ENCODE assay signal across 7 mouse cellular contexts in genomic region chr6:125166861-125167650, GRCm38 (mm10). TPM values are rescaled to one million over a fixed set of nuclear protein-coding genes. Genes with fewer than 3 reads are reported as not detected.
DNase-seq lines count a peak whose midpoint lies in the region; ATAC-seq and TF ChIP-seq lines count a peak whose summit lies in the region.

No protein-coding gene starts in this region.

- ATAC-seq in midbrain, embryonic 12.5 days (ENCODE audit: low FRiP score, low read depth) = peak; percentile 3; the same call in 1 of the 2 replicates
- no peak for ATAC-seq in activated CD4-positive, CD25-positive, alpha-beta regulatory T cell, adult 4 months

- peaks cover 72% of the 10 kb centered on the region for H3K36me3 ChIP-seq in C2C12 (ENCODE audit: control insufficient read depth, insufficient read depth)
- H3K36me3 ChIP-seq in heart, embryonic 10.5 days = peaks cover 74% of the 10 kb centered on the region
- H3K36me3 ChIP-seq in midbrain, embryonic 12.5 days = peaks cover 59% of the 10 kb centered on the region

- H3K4me2 ChIP-seq in midbrain, embryonic 12.5 days (replicated peaks) = peak overlapping the region; percentile 96

- peaks cover 26% of the 10 kb centered on the region for H3K79me3 ChIP-seq in C2C12 (ENCODE audit: low read depth)

- H3K9ac ChIP-seq in midbrain, embryonic 12.5 days (replicated peaks) = peak overlapping the region; percentile 97; the same call in 1 of the 2 replicates

- peaks cover 26% of the 10 kb centered on the region for H3K4me1 ChIP-seq in heart, embryonic 10.5 days
- H3K4me1 ChIP-seq in midbrain, embryonic 12.5 days = peaks cover 37% of the 10 kb centered on the region

- peak overlapping the region; percentile 42 for H3ac ChIP-seq in C2C12 (ENCODE audit: control insufficient read depth, insufficient read length, low read depth)

- peak overlapping the region; percentile 98 for H3K4me3 ChIP-seq in C2C12 (ENCODE audit: insufficient read depth, poor library complexity, severe bottlenecking)
- H3K4me3 ChIP-seq in heart, embryonic 10.5 days = peak overlapping the region; percentile 95
- peak overlapping the region; percentile 86; the same call in 1 of the 2 replicates for H3K4me3 ChIP-seq in midbrain, embryonic 12.5 days

- DNase-seq in ES-CJ7 (ENCODE audit: low read depth, low spot score) = peak; percentile 53
- DNase-seq in embryo, embryonic 9.5 days (ENCODE audit: extremely low spot score) = peak; percentile 67
- DNase-seq in heart, embryonic 10.5 days (ENCODE audit: low spot score) = peak; percentile 91
- DNase-seq in kidney, postnatal 14 days = peak; percentile 39

- 15% methylated on average over 10 of the region's 10 CpGs for WGBS in heart, embryonic 10.5 days
- WGBS in midbrain, embryonic 12.5 days = 15% methylated on average over 10 of the region's 10 CpGs

- TF ChIP-seq CTCF in C2C12 (IDR thresholded peaks at IDR 0.05; ENCODE audit: control insufficient read depth, insufficient read depth, insufficient read length) = no peak

- peaks cover 44% of the 10 kb centered on the region for H3K79me2 ChIP-seq in C2C12 (ENCODE audit: control insufficient read depth, insufficient read depth)

- peak overlapping the region; percentile 100 for H3K27ac ChIP-seq in heart, embryonic 10.5 days
- peak overlapping the region; percentile 95 for H3K27ac ChIP-seq in midbrain, embryonic 12.5 days (replicated peaks)

- H3K9me3 ChIP-seq in heart, embryonic 10.5 days = no peaks in the 10 kb centered on the region
- no peaks in the 10 kb centered on the region for H3K9me3 ChIP-seq in midbrain, embryonic 12.5 days

- no peaks in the 10 kb centered on the region for H3K27me3 ChIP-seq in C2C12 (ENCODE audit: control insufficient read depth, insufficient read depth, insufficient read length)
- H3K27me3 ChIP-seq in heart, embryonic 10.5 days (ENCODE audit: insufficient read depth, poor library complexity, severe bottlenecking) = no peaks in the 10 kb centered on the region
- H3K27me3 ChIP-seq in midbrain, embryonic 12.5 days = no peaks in the 10 kb centered on the region

TF ChIP-seq in C2C12, 6 proteins besides CTCF, POLR2A, EP300 and RAD21:
- TF ChIP-seq MYOD1 (IDR thresholded peaks at IDR 0.05; ENCODE audit: control insufficient read depth, insufficient read length, low read depth) = no peak
- TF ChIP-seq MAX (IDR thresholded peaks at IDR 0.05) = no peak
- TF ChIP-seq FOSL1 (IDR thresholded peaks at IDR 0.05; ENCODE audit: insufficient read depth, low read length, poor library complexity, severe bottlenecking) = no peak
- TF ChIP-seq MYOG (IDR thresholded peaks at IDR 0.05; ENCODE audit: control insufficient read depth, extremely low read depth, insufficient read length) = no peak
- TF ChIP-seq CEBPB (IDR thresholded peaks at IDR 0.05; ENCODE audit: low read depth) = no peak
- no peak for TF ChIP-seq USF1 (IDR thresholded peaks at IDR 0.05; ENCODE audit: low read depth)
TF ChIP-seq in C2C12: peak in this region for 0.

RNA-seq across cellular contexts. Expression of gene Gapdh, which starts 0.8 kb away (rescaled TPM):
- 7,334 TPM for polyA plus RNA-seq in C2C12 (2012; fragmentation: generic; extraction: Trizol)
- 3,676 and 4,272 TPM in 2 replicates for polyA plus RNA-seq in heart, embryonic 10.5 days (2016; fragmentation: Nextera tagmentation; extraction: Ambion mirVana)
- polyA plus RNA-seq in midbrain, embryonic 12.5 days (2016; fragmentation: Nextera tagmentation; extraction: Ambion mirVana) = 1,933 and 1,972 TPM in 2 replicates
- 100 to 1,000 TPM; 300 to 540 TPM for polyA plus RNA-seq in activated CD4-positive, CD25-positive, alpha-beta regulatory T cell, adult 4 months (2017; shearing (Covaris generic))

RNA-seq across cellular contexts. Expression of gene Iffo1, which starts 22.0 kb away (rescaled TPM):
- polyA plus RNA-seq in C2C12 (2012; fragmentation: generic; extraction: Trizol) = 18.4 TPM
- 11.7 and 11.9 TPM in 2 replicates for polyA plus RNA-seq in heart, embryonic 10.5 days (2016; fragmentation: Nextera tagmentation; extraction: Ambion mirVana)
- 18.7 and 18.8 TPM in 2 replicates for polyA plus RNA-seq in midbrain, embryonic 12.5 days (2016; fragmentation: Nextera tagmentation; extraction: Ambion mirVana)
- polyA plus RNA-seq in activated CD4-positive, CD25-positive, alpha-beta regulatory T cell, adult 4 months (2017; shearing (Covaris generic)) = 10 to 100 TPM in 1 of 2 experiments, 1 to 10 TPM in 1; 6.9 to 13.3 TPM

RNA-seq across cellular contexts. Expression of gene Ncapd2, which starts 24.4 kb away (rescaled TPM):
- 78.7 TPM for polyA plus RNA-seq in C2C12 (2012; fragmentation: generic; extraction: Trizol)
- 128 and 140 TPM in 2 replicates for polyA plus RNA-seq in heart, embryonic 10.5 days (2016; fragmentation: Nextera tagmentation; extraction: Ambion mirVana)
- 183 and 192 TPM in 2 replicates for polyA plus RNA-seq in midbrain, embryonic 12.5 days (2016; fragmentation: Nextera tagmentation; extraction: Ambion mirVana)
- polyA plus RNA-seq in activated CD4-positive, CD25-positive, alpha-beta regulatory T cell, adult 4 months (2017; shearing (Covaris generic)) = 10 to 100 TPM; 33.1 to 61.3 TPM

RNA-seq across cellular contexts. Expression of gene Mrpl51, which starts 24.5 kb away (rescaled TPM):
- 147 TPM for polyA plus RNA-seq in C2C12 (2012; fragmentation: generic; extraction: Trizol)
- 246 and 251 TPM in 2 replicates for polyA plus RNA-seq in heart, embryonic 10.5 days (2016; fragmentation: Nextera tagmentation; extraction: Ambion mirVana)
- polyA plus RNA-seq in midbrain, embryonic 12.5 days (2016; fragmentation: Nextera tagmentation; extraction: Ambion mirVana) = 165 and 172 TPM in 2 replicates
- polyA plus RNA-seq in activated CD4-positive, CD25-positive, alpha-beta regulatory T cell, adult 4 months (2017; shearing (Covaris generic)) = 10 to 100 TPM; 85.7 to 89.0 TPM

RNA-seq across cellular contexts. Expression of gene Nop2, which starts 35.3 kb away (rescaled TPM):
- polyA plus RNA-seq in C2C12 (2012; fragmentation: generic; extraction: Trizol) = 132 TPM
- 73.2 and 92.7 TPM in 2 replicates for polyA plus RNA-seq in heart, embryonic 10.5 days (2016; fragmentation: Nextera tagmentation; extraction: Ambion mirVana)
- 54.1 and 56.4 TPM in 2 replicates for polyA plus RNA-seq in midbrain, embryonic 12.5 days (2016; fragmentation: Nextera tagmentation; extraction: Ambion mirVana)
- polyA plus RNA-seq in activated CD4-positive, CD25-positive, alpha-beta regulatory T cell, adult 4 months (2017; shearing (Covaris generic)) = 10 to 100 TPM; 40.6 to 50.3 TPM

Comparison
In these comparisons a context has a peak if more than half of its experiments do, and no peak if none do; other contexts are left out.
1. DNase-seq: peak in every context shown above with its lines; median percentile 91 in heart, embryonic 10.5 days; 67 in embryo, embryonic 9.5 days; 53 in ES-CJ7; 39 in kidney, postnatal 14 days.